ENCODE assay signal across 14 mouse cellular contexts in genomic region chr7:35977986-35978385, GRCm38 (mm10).
"Had no signal": no experiment of that assay in that cellular context is flagged by ENCODE, and none has a peak within 500 bp of the region (broad histone marks: within the 10 kb centered on the region; RNA-seq: fewer than 3 reads in every experiment).

No protein-coding gene starts in this region.

- H3K27ac ChIP-seq: limb, embryonic 15.5 days; liver, embryonic 12.5 days; liver, embryonic 14.5 days; macrophage; midbrain, embryonic 13.5 days; midbrain, embryonic 15.5 days; neural tube, embryonic 12.5 days; stomach, embryonic 15.5 days; stomach, postnatal 0 days had no signal

- H3K4me3 ChIP-seq: limb, embryonic 15.5 days; liver, embryonic 12.5 days; megakaryocyte, embryonic 14.5 days; midbrain, embryonic 13.5 days; midbrain, embryonic 15.5 days; neural tube, embryonic 12.5 days; stomach, embryonic 15.5 days had no signal

- H3K27me3 ChIP-seq: limb, embryonic 15.5 days; liver, embryonic 12.5 days; megakaryocyte, embryonic 14.5 days; midbrain, embryonic 13.5 days; midbrain, embryonic 15.5 days; neural tube, embryonic 12.5 days; stomach, embryonic 15.5 days had no signal

- H3K9ac ChIP-seq: limb, embryonic 15.5 days; liver, embryonic 12.5 days; liver, embryonic 14.5 days; midbrain, embryonic 13.5 days; midbrain, embryonic 15.5 days; neural tube, embryonic 12.5 days; stomach, embryonic 15.5 days had no signal

- H3K4me1 ChIP-seq: limb, embryonic 15.5 days; liver, embryonic 12.5 days; megakaryocyte, embryonic 14.5 days; midbrain, embryonic 13.5 days; midbrain, embryonic 15.5 days; neural tube, embryonic 12.5 days; stomach, embryonic 15.5 days had no signal

- H3K9me3 ChIP-seq: limb, embryonic 15.5 days; liver, embryonic 12.5 days; midbrain, embryonic 13.5 days; midbrain, embryonic 15.5 days; neural tube, embryonic 12.5 days; stomach, embryonic 15.5 days had no signal

- H3K36me3 ChIP-seq: limb, embryonic 15.5 days; liver, embryonic 12.5 days; midbrain, embryonic 13.5 days; midbrain, embryonic 15.5 days; neural tube, embryonic 12.5 days; stomach, embryonic 15.5 days had no signal

- DNase-seq: right cerebral cortex, postnatal 14 days; thymus, adult 2 months; thymus, postnatal 36 days had no signal

- H3K4me2 ChIP-seq: limb, embryonic 15.5 days; liver, embryonic 12.5 days; midbrain, embryonic 11.5 days; midbrain, embryonic 13.5 days; midbrain, embryonic 15.5 days; neural tube, embryonic 12.5 days; stomach, embryonic 15.5 days had no signal

- ATAC-seq: liver, embryonic 12.5 days; midbrain, embryonic 13.5 days; midbrain, embryonic 15.5 days had no signal
